Mouse (Mus musculus) cerebellum, adult 2 months (tissue): ENCODE measurements around the gene Isca2. TPM values are rescaled to one million over a fixed set of nuclear protein-coding genes. Genes with fewer than 3 reads are reported as not detected.

ENCODE experiments used
- DNase-seq, 2 experiments: peaks; one replicate each; pipeline ENCODE4 v3.0.0; 2021
- H3K27ac ChIP-seq: fragments of 200-500 bp; 2 replicates; pipeline ENCODE4 v1.5.1; 2012; ENCODE audit warnings: low read length, control low read depth, inconsistent platforms; ENCODE audit not compliant: insufficient read depth
- H3K27me3 ChIP-seq: fragments of 200-500 bp; 2 replicates; pipeline ENCODE4 v1.6.1; 2012; ENCODE audit warnings: inconsistent platforms, mild to moderate bottlenecking, low read length, moderate library complexity; ENCODE audit not compliant: control insufficient read depth, insufficient read depth
- H3K4me1 ChIP-seq: fragments of 200-500 bp; 2 replicates; pipeline ENCODE4 v1.6.1; 2011; ENCODE audit warnings: low read length; ENCODE audit not compliant: control insufficient read depth, insufficient read depth
- H3K4me3 ChIP-seq: fragments of 200-500 bp; replicated peaks from 2 replicates; pipeline ENCODE3; 2011; ENCODE audit warnings: mild to moderate bottlenecking, low read depth, low read length, control low read depth; ENCODE audit not compliant: insufficient read depth
- CTCF ChIP-seq: fragments of 200-500 bp; IDR thresholded peaks from 2 replicates; pipeline ENCODE4 v1.5.1; 2011; ENCODE audit warnings: low read depth, mild to moderate bottlenecking, control low read depth, low read length, moderate library complexity, borderline replicate concordance; ENCODE audit not compliant: insufficient read depth
- POLR2A ChIP-seq: fragments of 200-500 bp; IDR thresholded peaks from 2 replicates; pipeline ENCODE4 v1.6.1; 2011; ENCODE audit warnings: low read length, control low read depth, borderline replicate concordance; ENCODE audit not compliant: insufficient read depth
- WGBS: fragments of 180-500 bp; shearing (Covaris S2); methylation state at CpG from one replicate; pipeline ENCODE4 v1.1.7; 2018; 5-methylcytosine and 5-hydroxymethylcytosine counted together
- polyA plus RNA-seq: library from polyadenylated mRNA; depleted of rRNA; stranded (reverse); fragments of >200 nt; gene quantifications from 2 replicates; pipeline ENCODE4 v1.2.3, GENCODE M21; 2012

Isca2 gene
- polyA plus RNA-seq, 1 experiment: 111 TPM

GRCm38 (mm10) chr12:84801532-84802110, 28.6 kb downstream of the Isca2 start:
- DNase-seq: no peak
- Histone ChIP-seq H3K27me3 (no peaks in the 10 kb centered on the region), H3K4me3 (no peak overlapping the region), H3K4me1 (peaks cover 9% of the 10 kb centered on the region), H3K27ac (no peak overlapping the region)
- WGBS: 65% methylated on average over 13 of the region's 13 CpGs
- TF ChIP-seq CTCF (no peak), POLR2A (no peak)

- 95% methylated on average over 3 of the region's 3 CpGs for WGBS
- H3K4me3 ChIP-seq: no peak overlapping the region
- no peak for TF ChIP-seq POLR2A
- H3K27ac ChIP-seq: no peak overlapping the region
- no peak for DNase-seq
- no peaks in the 10 kb centered on the region for H3K27me3 ChIP-seq
- H3K4me1 ChIP-seq: peaks cover 19% of the 10 kb centered on the region
Observed at GRCm38 (mm10) chr12:84802625-84803024, 29.6 kb downstream of the Isca2 start.

GRCm38 (mm10) chr12:84805228-84805842, 32.3 kb downstream of the Isca2 start:
- Histone ChIP-seq H3K4me3 (no peak overlapping the region), H3K27ac (no peak overlapping the region), H3K27me3 (no peaks in the 10 kb centered on the region), H3K4me1 (peaks cover 33% of the 10 kb centered on the region)
- TF ChIP-seq POLR2A: no peak
- TF ChIP-seq CTCF: no peak
- DNase-seq: no peak
- WGBS: 73% methylated on average over 9 of the region's 9 CpGs

- Histone ChIP-seq H3K4me1 (peaks cover 33% of the 10 kb centered on the region), H3K4me3 (no peak overlapping the region), H3K27me3 (no peaks in the 10 kb centered on the region), H3K27ac (no peak overlapping the region)
- 84% methylated on average over 1 of the region's 1 CpGs for WGBS
- no peak for DNase-seq
- no peak for TF ChIP-seq POLR2A
- TF ChIP-seq CTCF: no peak
Observed at GRCm38 (mm10) chr12:84806010-84806409, 33.0 kb downstream of the Isca2 start.

GRCm38 (mm10) chr12:84806726-84807125, 33.7 kb downstream of the Isca2 start:
- WGBS: 67% methylated on average over 5 of the region's 5 CpGs
- peaks cover 33% of the 10 kb centered on the region for H3K4me1 ChIP-seq
- peak in 1 of 2 experiments; percentile 29 for DNase-seq

GRCm38 (mm10) chr12:84807351-84807750, 34.3 kb downstream of the Isca2 start:
- no peak for TF ChIP-seq CTCF
- no peak for TF ChIP-seq POLR2A
- peak overlapping the region; percentile 62 for H3K27ac ChIP-seq
- no peaks in the 10 kb centered on the region for H3K27me3 ChIP-seq
- H3K4me1 ChIP-seq: peaks cover 33% of the 10 kb centered on the region
- H3K4me3 ChIP-seq: no peak overlapping the region
- peak; percentile 75 to 90 for DNase-seq
- WGBS: 13% methylated on average over 13 of the region's 13 CpGs

More at GRCm38 (mm10) chr12:84806726-84807125, 33.7 kb downstream of the Isca2 start:
- no peak for TF ChIP-seq CTCF
- no peak for TF ChIP-seq POLR2A
- no peaks in the 10 kb centered on the region for H3K27me3 ChIP-seq
- no peak overlapping the region for H3K4me3 ChIP-seq
- 0 out of 2 replicates have a peak overlapping the region, but pooled peaks have one; percentile 62 for H3K27ac ChIP-seq

- Histone ChIP-seq H3K4me3 (no peak overlapping the region), H3K27ac (no peak overlapping the region), H3K27me3 (no peaks in the 10 kb centered on the region), H3K4me1 (peaks cover 33% of the 10 kb centered on the region)
- no peak for DNase-seq
- WGBS: 89% methylated on average over 6 of the region's 6 CpGs
- TF ChIP-seq CTCF: no peak
- TF ChIP-seq POLR2A: no peak
Observed at GRCm38 (mm10) chr12:84809033-84809432, 36.0 kb downstream of the Isca2 start.

GRCm38 (mm10) chr12:84810810-84811209, 37.8 kb downstream of the Isca2 start:
- Histone ChIP-seq H3K27me3 (no peaks in the 10 kb centered on the region), H3K4me1 (peaks cover 30% of the 10 kb centered on the region), H3K4me3 (no peak overlapping the region), H3K27ac (no peak overlapping the region)
- no peak for DNase-seq
- 65% methylated on average over 1 of the region's 1 CpGs for WGBS
- TF ChIP-seq CTCF (no peak), POLR2A (no peak)
